Mouse (Mus musculus) brown adipose tissue, adult 24 weeks (tissue): ENCODE measurements around the gene Scn2a. TPM values are rescaled to one million over a fixed set of nuclear protein-coding genes. Genes with fewer than 3 reads are reported as not detected.
A peak's percentile ranks its signal among the peaks of the same experiment; 100 is the strongest.

Source experiments
- H3K27ac ChIP-seq: fragments of 200-500 bp; replicated peaks from 2 replicates; pipeline ENCODE4 v1.5.1; 2012; ENCODE audit warnings: low read depth, mild to moderate bottlenecking, low read length
- H3K4me1 ChIP-seq: fragments of 200-500 bp; 2 replicates; pipeline ENCODE4 v1.6.1; 2012; ENCODE audit warnings: low read length, mixed read lengths; ENCODE audit not compliant: control insufficient read depth, insufficient read depth, insufficient read length
- H3K4me3 ChIP-seq: fragments of 200-500 bp; 2 replicates; pipeline ENCODE4 v1.5.1; 2012; ENCODE audit warnings: low read depth, mild to moderate bottlenecking, low read length, moderate library complexity; ENCODE audit not compliant: insufficient read depth
- polyA plus RNA-seq: library from polyadenylated mRNA; stranded (reverse); fragments of >200 nt; gene quantifications from 2 replicates; pipeline ENCODE4 v1.2.4, GENCODE M21; 2012; ENCODE audit not compliant: missing spikeins, insufficient read depth, insufficient read length

Scn2a gene
- polyA plus RNA-seq = 0.21 and 0.63 TPM in 2 replicates

GRCm38 (mm10) chr2:65620556-65621166 is at the start of gene Scn2a:
Gene Scn2a (plus strand): TSS chr2:65620771.
- Histone ChIP-seq H3K27ac (no peak within 1 kb of the TSS), H3K4me1 (no peaks in the 10 kb centered on the region), H3K4me3 (no peak within 1 kb of the TSS)

DNA sequence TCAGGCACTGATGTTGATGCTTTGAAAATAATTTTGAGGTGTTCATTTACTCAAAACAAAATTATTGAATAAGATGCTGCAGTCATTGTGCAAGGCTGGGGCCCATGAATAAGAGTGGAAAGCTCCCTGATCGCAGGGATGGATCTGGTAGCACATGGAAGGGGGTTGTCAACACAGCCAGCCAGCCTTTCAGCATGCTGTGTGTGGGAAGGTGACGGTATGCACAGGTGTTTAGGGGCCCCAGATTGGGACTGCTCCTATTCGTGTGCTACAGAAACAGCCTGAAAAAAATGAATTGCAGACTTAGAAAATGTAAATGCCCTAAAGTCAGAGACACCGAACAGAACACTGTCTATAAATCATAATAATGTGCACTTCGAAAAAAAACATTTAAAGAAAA is 32.9 kb upstream of the Scn2a start:
- Histone ChIP-seq H3K4me3 (no peak overlapping the region), H3K4me1 (no peaks in the 10 kb centered on the region), H3K27ac (no peak overlapping the region)

- Histone ChIP-seq H3K4me1 (no peaks in the 10 kb centered on the region), H3K27ac (no peak overlapping the region), H3K4me3 (no peak overlapping the region)
These were observed 12.8 kb upstream of the Scn2a start for GRCm38 (mm10) chr2:65607813-65608212.

- Histone ChIP-seq H3K4me3 (no peak overlapping the region), H3K27ac (no peak overlapping the region), H3K4me1 (no peaks in the 10 kb centered on the region)
These were observed 8.7 kb upstream of the Scn2a start for GRCm38 (mm10) chr2:65611887-65612286.

- H3K4me3 ChIP-seq = no peak overlapping the region
- no peak overlapping the region for H3K27ac ChIP-seq
- H3K4me1 ChIP-seq = no peaks in the 10 kb centered on the region
These were observed 790 bp upstream of the Scn2a start for GRCm38 (mm10) chr2:65619781-65620180.

- no peak overlapping the region for H3K4me3 ChIP-seq
- H3K4me1 ChIP-seq = no peaks in the 10 kb centered on the region
These were observed 683 bp downstream of the Scn2a start for GRCm38 (mm10) chr2:65621254-65621653.

GRCm38 (mm10) chr2:65621838-65622237 is 1.3 kb downstream of the Scn2a start:
- Histone ChIP-seq H3K4me3 (no peak overlapping the region), H3K27ac (no peak overlapping the region), H3K4me1 (no peaks in the 10 kb centered on the region)

More at GRCm38 (mm10) chr2:65621254-65621653, 683 bp downstream of the Scn2a start:
- H3K27ac ChIP-seq = no peak overlapping the region

DNA sequence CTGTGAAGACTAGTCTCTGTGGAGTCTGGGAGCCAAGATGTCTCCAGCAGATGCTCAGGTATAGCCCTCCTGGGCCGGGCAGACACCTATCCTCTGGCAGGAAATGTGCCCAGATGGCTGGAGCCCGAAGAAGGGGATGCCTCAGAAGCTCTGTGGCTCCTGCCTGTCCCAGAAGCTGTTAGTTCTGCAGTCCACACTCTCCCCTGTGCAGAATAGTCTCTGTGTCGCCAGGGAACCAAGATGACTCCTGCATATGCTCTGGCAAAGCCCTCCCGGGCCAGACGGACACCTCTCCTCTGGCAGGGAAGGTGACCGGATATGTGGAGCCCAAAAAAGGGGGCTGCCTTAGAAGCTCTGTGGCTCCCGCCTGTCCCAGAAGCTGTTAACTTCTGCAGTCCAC is 32.1 kb downstream of the Scn2a start:
- H3K4me1 ChIP-seq = no peaks in the 10 kb centered on the region
- no peak overlapping the region for H3K27ac ChIP-seq
- no peak overlapping the region for H3K4me3 ChIP-seq

- Histone ChIP-seq H3K4me1 (no peaks in the 10 kb centered on the region), H3K27ac (no peak overlapping the region), H3K4me3 (no peak overlapping the region)
These were observed 36.5 kb downstream of the Scn2a start for GRCm38 (mm10) chr2:65657031-65657430.

GRCm38 (mm10) chr2:65658430-65658829 is 37.9 kb downstream of the Scn2a start:
- Histone ChIP-seq H3K27ac (no peak overlapping the region), H3K4me3 (no peak overlapping the region), H3K4me1 (no peaks in the 10 kb centered on the region)

GRCm38 (mm10) chr2:65663892-65664291 is 43.3 kb downstream of the Scn2a start:
- Histone ChIP-seq H3K4me3 (no peak overlapping the region), H3K27ac (no peak overlapping the region), H3K4me1 (no peaks in the 10 kb centered on the region)

GRCm38 (mm10) chr2:65664481-65664880 is 43.9 kb downstream of the Scn2a start:
- no peak overlapping the region for H3K4me3 ChIP-seq
- H3K4me1 ChIP-seq = no peaks in the 10 kb centered on the region; the same call in 1 of the 2 replicates
- H3K27ac ChIP-seq = no peak overlapping the region

DNA sequence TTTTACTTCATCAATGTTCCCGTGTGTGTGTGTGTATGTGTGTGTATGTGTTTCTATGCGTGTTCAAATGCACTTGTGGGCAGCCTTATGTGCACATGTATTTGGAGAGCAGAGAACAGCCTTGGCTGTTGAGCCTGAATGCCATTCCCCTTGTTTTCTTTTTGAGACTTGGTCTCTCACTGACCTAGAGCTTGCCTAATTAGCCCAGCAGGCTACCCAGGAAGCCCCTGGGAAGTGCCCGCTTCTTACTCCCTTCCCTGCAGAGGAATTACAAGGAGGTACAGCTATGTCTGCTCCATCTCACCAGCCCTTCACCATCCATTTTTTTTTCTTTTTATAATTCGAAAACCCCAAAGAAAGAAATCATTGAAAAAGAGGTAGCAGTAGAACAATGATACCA is 44.6 kb downstream of the Scn2a start:
- no peak overlapping the region for H3K27ac ChIP-seq
- no peak overlapping the region for H3K4me3 ChIP-seq
- H3K4me1 ChIP-seq = no peaks in the 10 kb centered on the region; the same call in 1 of the 2 replicates

DNA sequence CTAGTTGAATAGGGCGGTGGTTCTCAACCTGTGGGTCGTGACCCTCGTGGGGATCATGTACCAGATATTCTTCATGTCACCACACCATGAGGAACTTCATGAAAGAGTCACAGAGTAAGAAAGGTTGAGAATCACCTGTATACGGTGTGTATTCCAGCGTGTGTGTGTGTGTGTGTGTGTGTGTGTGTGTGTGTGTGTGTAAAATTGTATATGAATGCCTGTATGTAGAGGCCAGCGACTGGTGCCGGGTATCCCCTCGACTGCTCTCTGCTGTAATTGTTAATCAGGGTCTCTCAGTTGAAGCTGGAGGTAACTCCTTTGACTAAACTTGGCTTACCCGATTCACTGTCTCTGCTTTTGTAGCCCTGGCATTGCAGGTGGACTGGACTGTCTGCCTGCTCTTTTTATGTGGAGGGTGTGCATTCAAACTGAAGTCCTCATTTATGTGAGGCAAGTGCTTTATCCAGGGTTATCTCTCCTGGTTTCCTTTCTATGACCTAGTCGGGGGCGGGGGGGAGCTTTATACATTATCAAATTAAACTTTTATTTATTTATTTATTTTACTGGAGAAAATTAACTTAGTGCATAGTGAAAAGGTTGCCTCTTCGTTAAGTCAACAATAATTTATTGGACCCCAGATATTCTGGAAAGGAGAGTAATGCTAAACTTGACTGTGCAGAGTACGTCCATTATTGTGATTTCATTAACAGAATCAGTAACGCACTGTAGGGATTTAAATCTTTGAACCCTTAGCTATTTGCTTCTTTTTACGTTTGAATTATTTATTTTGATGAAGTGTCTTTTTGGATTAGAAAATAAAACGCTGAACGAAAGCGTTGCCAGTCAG is 47.2 kb downstream of the Scn2a start:
- Histone ChIP-seq H3K4me3 (peak overlapping the region; percentile 49), H3K4me1 (no peaks in the 10 kb centered on the region; the same call in 1 of the 2 replicates), H3K27ac (no peak overlapping the region)

- Histone ChIP-seq H3K4me3 (peak overlapping the region; percentile 49), H3K4me1 (no peaks in the 10 kb centered on the region; the same call in 1 of the 2 replicates), H3K27ac (no peak overlapping the region)
These were observed 48.0 kb downstream of the Scn2a start for GRCm38 (mm10) chr2:65668437-65669135.
